Mouse (Mus musculus) neural tube, embryonic 13.5 days (tissue): ENCODE results near the gene Eif4enif1. TPM values are rescaled to one million over a fixed set of nuclear protein-coding genes. Genes with fewer than 3 reads are reported as not detected.
"Not testable (repeated sequence)": the region's sequence is repeated elsewhere in the genome, so short reads cannot be mapped to it uniquely, and the experiment has no call there.

Experiments
- ATAC-seq: fragments of 200-750 bp; cut with Nextera tagmentation; 2 replicates; pipeline ENCODE4 v1.8.0; 2017; ENCODE audit warnings: low read depth, mild to moderate bottlenecking, moderate TSS enrichment, moderate library complexity
- H3K27ac ChIP-seq: fragments of 300-500 bp; sonication (generic); replicated peaks from 2 replicates; pipeline ENCODE4 v1.5.1; 2015; ENCODE audit warnings: moderate library complexity, mild to moderate bottlenecking, inconsistent platforms
- H3K27me3 ChIP-seq: fragments of 300-500 bp; sonication (generic); 2 replicates; pipeline ENCODE4 v1.6.1; 2015; ENCODE audit warnings: mild to moderate bottlenecking, inconsistent platforms
- H3K36me3 ChIP-seq: fragments of 300-500 bp; sonication (generic); 2 replicates; pipeline ENCODE4 v1.6.1; 2015; ENCODE audit warnings: mild to moderate bottlenecking, inconsistent platforms
- H3K4me1 ChIP-seq: fragments of 300-500 bp; sonication (generic); replicated peaks from 2 replicates; pipeline ENCODE4 v1.6.1; 2015; ENCODE audit warnings: inconsistent platforms
- H3K4me2 ChIP-seq: fragments of 300-500 bp; sonication (generic); 2 replicates; pipeline ENCODE4 v1.6.1; 2015; ENCODE audit warnings: inconsistent platforms, mild to moderate bottlenecking, moderate library complexity
- H3K4me3 ChIP-seq: fragments of 300-500 bp; sonication (generic); 2 replicates; pipeline ENCODE4 v1.5.1; 2015; ENCODE audit warnings: mild to moderate bottlenecking, inconsistent platforms
- H3K9ac ChIP-seq: fragments of 300-500 bp; sonication (generic); 2 replicates; pipeline ENCODE4 v1.6.1; 2015; ENCODE audit warnings: moderate library complexity, mild to moderate bottlenecking, inconsistent platforms
- H3K9me3 ChIP-seq: fragments of 300-500 bp; sonication (generic); 2 replicates; pipeline ENCODE4 v1.6.1; 2016; ENCODE audit warnings: inconsistent platforms
- WGBS: fragments of 180-500 bp; shearing (Covaris S2); methylation state at CpG from one replicate; pipeline ENCODE4 v1.1.7; 2015; 5-methylcytosine and 5-hydroxymethylcytosine counted together
- polyA plus RNA-seq: library from polyadenylated mRNA; unstranded; fragments of >200 nt; fragmentation: Nextera tagmentation; extraction: Ambion mirVana; gene quantifications from 2 replicates; pipeline ENCODE4 v1.2.1, GENCODE M21; 2015

The Eif4enif1 gene
- polyA plus RNA-seq, 1 experiment from 2014 or later = 53.0 TPM

DNA sequence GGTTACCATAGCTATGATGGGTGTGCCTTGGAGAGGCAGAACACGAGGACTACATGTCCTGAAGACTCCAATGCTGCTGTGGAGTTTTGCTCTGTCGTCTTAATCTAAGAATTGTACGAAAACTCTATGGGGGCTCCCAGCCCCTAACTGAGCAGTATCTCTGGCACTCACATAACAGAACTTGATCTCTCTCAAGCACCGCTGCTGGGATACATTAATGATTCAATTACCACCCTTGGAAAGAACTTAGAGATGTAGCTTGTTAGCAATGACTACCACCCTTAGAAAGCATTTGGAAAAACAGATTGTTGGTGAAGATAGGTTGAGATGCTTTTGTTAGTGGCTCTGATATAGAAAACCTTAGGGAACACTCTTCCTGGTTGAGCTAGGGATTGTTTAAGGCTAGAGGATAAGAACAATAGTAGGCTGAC lies 34.6 kb upstream of the Eif4enif1 start:
- H3K27me3 ChIP-seq, H3K36me3 ChIP-seq, H3K4me3 ChIP-seq, H3K4me2 ChIP-seq, H3K9ac ChIP-seq, H3K27ac ChIP-seq, ATAC-seq, H3K4me1 ChIP-seq: not testable (repeated sequence)
- H3K9me3 ChIP-seq = peaks cover 29% of the 10 kb centered on the region
- WGBS = 74% methylated on average over 4 of the region's 4 CpGs

DNA sequence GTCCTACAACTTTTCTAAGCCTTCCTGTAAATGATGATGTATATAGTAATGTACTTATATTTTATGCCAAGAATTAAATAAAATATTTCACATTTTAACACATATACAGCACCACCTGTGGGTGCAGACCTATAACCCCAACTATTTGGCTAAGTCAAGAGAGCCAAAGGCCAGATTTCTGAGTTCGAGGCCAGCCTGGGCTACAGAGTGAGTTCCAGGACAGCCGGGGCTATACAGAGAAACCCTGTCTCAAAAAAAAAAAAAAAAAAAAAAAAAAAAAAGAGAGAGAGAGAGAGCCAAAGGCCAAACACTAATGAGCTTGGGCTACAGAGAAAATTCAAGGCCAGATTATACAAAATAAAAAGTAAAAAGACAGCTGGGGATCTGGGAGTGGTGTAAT lies 33.1 kb upstream of the Eif4enif1 start:
- H3K36me3 ChIP-seq, H3K9ac ChIP-seq, H3K27me3 ChIP-seq, ATAC-seq, H3K4me3 ChIP-seq, H3K4me1 ChIP-seq, H3K4me2 ChIP-seq, H3K27ac ChIP-seq: not testable (repeated sequence)
- WGBS = 72% methylated on average over 2 of the region's 2 CpGs
- peaks cover 33% of the 10 kb centered on the region for H3K9me3 ChIP-seq

DNA sequence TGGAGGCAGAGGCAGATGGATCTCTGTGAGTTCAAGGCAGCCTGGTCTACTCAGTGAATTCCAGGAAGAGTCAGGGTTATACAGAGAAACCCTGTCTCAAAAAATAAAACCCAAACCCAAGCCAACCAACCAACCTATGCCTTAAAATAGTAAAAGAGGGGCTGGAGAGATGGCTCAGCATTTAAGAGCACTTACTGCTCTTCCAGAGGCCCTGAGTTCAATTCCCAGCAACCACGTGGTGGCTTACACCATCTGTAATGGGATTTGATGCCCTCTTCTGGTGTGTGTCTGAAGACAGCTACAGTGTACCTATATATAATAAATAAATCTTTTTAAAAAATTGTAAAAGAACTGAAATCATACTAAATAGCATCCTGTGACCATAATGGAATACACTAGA lies 30.3 kb upstream of the Eif4enif1 start:
- not testable (repeated sequence) for H3K36me3 ChIP-seq, H3K9ac ChIP-seq, H3K4me1 ChIP-seq, H3K27me3 ChIP-seq, H3K27ac ChIP-seq, H3K4me3 ChIP-seq, ATAC-seq, H3K4me2 ChIP-seq
- H3K9me3 ChIP-seq = peaks cover 26% of the 10 kb centered on the region
- 67% methylated on average over 1 of the region's 1 CpGs for WGBS

DNA sequence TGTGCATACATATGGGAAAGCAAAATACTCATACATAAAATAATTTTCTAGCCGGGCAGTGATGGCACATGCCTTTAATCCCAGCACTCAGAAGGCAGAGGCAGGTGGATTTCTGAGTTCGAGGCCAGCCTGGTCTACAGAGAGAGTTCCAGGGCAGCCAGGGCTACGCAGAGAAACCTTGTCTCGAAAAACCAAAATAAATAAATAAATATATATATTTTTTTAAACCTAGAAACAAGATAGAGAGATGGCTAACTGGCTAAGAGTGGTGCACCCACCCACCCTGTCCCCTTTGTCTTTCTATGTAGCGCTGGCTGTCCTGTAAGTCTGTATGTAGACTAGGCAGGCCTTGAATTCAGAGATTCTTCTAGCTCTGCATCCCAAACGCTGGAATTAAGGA lies 29.7 kb upstream of the Eif4enif1 start:
- H3K4me2 ChIP-seq, H3K4me3 ChIP-seq, H3K27me3 ChIP-seq, ATAC-seq, H3K9ac ChIP-seq, H3K4me1 ChIP-seq, H3K36me3 ChIP-seq, H3K27ac ChIP-seq: not testable (repeated sequence)
- WGBS = 54% methylated on average over 5 of the region's 6 CpGs
- H3K9me3 ChIP-seq = peaks cover 23% of the 10 kb centered on the region

DNA sequence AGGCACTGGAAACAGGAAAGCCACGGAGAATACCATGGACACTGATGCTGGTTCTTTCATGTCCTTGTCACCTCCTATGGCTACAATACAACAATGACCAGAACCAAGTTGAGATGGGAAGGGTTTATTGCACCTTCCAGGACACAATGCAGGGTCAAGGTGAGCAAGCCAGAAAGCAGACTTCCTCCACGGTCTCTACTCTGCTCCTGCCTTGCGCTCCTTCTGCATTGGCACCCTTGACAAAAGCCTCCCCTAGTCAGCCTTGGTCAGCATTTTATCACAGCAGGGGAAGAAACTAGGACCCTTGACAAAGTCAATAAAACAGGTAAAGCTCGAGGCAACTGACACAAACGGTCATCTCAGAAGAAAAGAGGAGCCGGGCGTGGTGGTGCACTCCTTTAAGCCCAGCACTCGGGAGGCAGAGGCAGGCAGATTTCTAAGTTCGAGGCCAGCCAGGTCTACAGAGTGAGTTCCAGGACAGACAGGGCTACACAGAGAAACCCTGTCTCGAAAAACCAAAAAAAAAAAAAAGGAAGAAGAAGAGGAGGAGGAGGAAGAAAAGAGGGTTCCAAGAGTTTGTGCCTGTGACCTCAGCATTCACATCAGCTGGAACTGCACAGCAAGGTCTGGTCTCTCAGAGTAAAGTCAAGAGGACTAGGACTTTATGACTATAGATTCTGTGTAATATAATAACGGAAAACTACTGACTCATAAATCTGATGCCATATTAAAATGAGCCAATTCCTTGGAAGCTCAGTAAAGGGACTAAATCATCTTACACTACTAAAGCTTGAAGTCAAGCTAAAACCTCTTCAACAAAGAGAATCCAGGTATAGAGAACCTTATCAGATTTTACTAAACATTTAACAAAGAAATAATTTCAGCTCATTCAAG lies 28.5 kb upstream of the Eif4enif1 start:
- not testable (repeated sequence) for H3K9ac ChIP-seq, H3K36me3 ChIP-seq, H3K27me3 ChIP-seq, H3K4me1 ChIP-seq, H3K27ac ChIP-seq, H3K4me3 ChIP-seq, H3K4me2 ChIP-seq
- H3K9me3 ChIP-seq = peaks cover 15% of the 10 kb centered on the region
- WGBS = 86% methylated on average over 11 of the region's 11 CpGs
- peak; percentile 57 for ATAC-seq

DNA sequence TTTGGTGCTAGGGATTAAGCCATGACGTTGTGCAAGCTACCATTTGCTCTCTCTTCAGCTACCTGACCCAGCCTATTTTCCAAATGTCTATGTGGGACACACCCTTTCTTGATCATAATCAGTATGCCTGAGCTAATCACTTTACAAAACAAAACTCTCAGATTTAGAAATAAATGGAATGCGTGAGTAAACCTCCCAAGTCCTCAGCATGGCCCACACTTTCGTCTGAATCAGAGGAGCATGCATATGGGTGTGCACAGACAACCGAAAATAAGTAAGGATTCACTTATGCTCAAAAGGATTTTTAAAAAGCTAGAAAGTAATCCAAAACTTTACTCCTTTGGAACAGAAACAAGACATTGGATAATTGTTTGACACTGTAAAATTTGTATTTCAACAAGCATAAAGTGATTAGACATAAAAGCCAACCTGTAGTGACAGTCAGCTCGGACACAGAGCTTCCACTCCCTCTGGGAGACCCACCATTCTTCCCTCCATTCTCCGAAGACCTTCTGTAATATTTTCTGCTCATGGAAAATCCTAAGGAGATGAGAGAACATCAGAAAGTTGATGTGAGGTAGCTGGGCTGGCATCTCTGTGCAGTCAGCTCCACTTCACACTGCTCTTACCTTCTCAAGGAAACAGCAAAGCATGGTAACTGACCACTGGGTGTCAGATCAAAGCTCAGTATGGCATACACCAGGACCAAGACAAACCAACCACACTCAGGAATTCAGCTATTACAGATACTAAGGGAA lies 23.0 kb upstream of the Eif4enif1 start:
- H3K36me3 ChIP-seq, H3K4me1 ChIP-seq, H3K27ac ChIP-seq, H3K4me3 ChIP-seq, ATAC-seq, H3K4me2 ChIP-seq, H3K27me3 ChIP-seq, H3K9ac ChIP-seq: not testable (repeated sequence)
- peaks cover 11% of the 10 kb centered on the region for H3K9me3 ChIP-seq
- 85% methylated on average over 6 of the region's 6 CpGs for WGBS

DNA sequence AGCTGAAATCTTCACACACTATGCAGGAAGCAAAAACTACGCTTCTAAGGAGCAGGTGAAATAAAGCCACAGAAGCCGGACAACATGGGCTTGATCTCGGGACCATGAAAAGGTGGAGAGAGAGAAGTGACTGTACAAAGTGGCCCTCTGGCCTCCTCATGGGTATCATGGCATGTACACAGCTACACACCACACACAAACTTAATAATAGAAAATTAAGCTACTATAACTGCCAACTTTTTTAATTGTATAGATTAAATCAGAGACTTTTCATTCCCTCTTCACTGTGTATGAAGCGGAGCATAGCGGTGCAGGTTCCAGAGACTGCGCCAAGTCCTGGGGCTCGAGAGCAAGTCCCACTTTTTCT lies 22.5 kb upstream of the Eif4enif1 start:
- not testable (repeated sequence) for H3K9ac ChIP-seq, H3K4me2 ChIP-seq, H3K4me1 ChIP-seq, ATAC-seq, H3K4me3 ChIP-seq, H3K27me3 ChIP-seq, H3K36me3 ChIP-seq, H3K27ac ChIP-seq
- H3K9me3 ChIP-seq = peaks cover 11% of the 10 kb centered on the region
- 85% methylated on average over 7 of the region's 7 CpGs for WGBS

DNA sequence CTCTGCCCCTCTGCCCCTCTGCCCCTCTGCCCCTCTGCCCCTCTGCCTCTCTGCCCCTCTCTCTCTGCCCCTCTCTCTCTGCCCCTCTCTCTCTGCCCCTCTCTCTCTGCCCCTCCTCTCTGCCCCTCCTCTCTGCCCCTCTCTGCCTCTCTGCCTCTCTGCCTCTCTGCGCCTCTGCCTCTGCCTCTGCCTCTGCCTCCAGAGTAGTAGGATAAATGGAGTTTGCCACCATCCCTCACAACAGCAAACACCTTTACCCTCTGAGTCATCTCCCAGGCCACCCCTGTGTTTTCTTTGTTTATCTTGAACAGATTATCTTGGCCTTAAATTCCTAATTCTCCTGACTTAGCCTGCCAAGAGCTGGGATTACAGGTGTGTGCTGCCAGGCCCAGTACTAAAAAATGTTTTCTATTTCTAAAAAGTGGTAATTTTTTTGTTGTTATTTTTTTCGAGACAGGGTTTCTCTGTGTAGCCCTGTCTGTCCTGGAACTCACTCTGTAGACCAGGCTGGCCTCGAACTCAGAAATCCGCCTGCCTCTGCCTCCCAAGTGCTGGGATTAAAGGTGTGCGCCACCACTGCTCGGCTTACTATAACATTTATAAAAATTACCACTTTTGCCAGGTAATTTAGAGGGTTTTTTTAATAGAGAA lies 21.6 kb upstream of the Eif4enif1 start:
- H3K36me3 ChIP-seq, H3K27ac ChIP-seq, H3K4me3 ChIP-seq, H3K27me3 ChIP-seq, H3K9ac ChIP-seq, H3K4me2 ChIP-seq, ATAC-seq, H3K4me1 ChIP-seq: not testable (repeated sequence)
- H3K9me3 ChIP-seq = peaks cover 11% of the 10 kb centered on the region
- WGBS = 77% methylated on average over 6 of the region's 6 CpGs

DNA sequence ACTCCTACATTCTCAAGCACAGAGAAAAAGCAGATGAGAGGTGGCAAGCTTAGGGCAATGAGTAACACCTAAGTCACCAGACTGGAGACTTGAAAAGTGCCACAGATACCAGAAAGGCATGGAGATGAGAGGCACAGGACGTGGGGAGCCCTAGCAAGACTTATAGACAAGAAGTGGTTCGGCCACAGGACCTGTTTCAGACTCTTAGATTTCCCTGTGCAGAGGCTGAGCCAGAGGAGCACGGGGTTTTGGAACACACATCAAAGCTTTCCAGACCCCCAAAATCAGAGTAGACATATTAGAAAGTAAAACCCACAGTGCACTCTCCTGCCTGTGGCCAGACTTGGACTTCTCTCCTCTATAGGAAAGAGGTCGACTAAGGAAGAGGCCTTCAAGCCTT lies 20.9 kb upstream of the Eif4enif1 start:
- not testable (repeated sequence) for H3K27ac ChIP-seq, H3K9ac ChIP-seq, ATAC-seq, H3K27me3 ChIP-seq, H3K4me1 ChIP-seq, H3K36me3 ChIP-seq, H3K4me3 ChIP-seq, H3K4me2 ChIP-seq
- peaks cover 11% of the 10 kb centered on the region for H3K9me3 ChIP-seq
- WGBS = 58% methylated on average over 4 of the region's 4 CpGs

DNA sequence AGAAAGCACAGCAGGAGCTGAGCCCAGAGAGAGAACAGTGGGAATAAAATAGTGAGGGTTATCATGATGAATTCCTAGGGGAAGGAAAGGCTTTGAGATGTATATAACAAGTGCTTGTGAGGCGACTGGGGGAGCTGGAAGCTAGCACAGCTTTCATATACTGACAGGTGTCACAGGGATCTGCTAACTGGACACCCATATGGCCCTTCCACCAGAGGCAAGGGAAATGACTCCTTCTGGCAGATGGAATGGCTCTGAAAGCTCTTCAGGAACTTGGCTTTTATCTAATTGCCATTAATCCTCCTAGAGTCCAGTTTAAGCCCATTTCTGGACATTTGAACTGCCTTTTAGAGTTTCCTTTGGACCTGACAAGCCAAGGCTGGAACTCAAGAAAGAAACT lies 20.2 kb upstream of the Eif4enif1 start:
- not testable (repeated sequence) for H3K4me1 ChIP-seq, H3K36me3 ChIP-seq, H3K9ac ChIP-seq, H3K27me3 ChIP-seq, H3K4me3 ChIP-seq, H3K27ac ChIP-seq, ATAC-seq, H3K4me2 ChIP-seq
- peaks cover 11% of the 10 kb centered on the region for H3K9me3 ChIP-seq
- WGBS = 48% methylated on average over 1 of the region's 1 CpGs

DNA sequence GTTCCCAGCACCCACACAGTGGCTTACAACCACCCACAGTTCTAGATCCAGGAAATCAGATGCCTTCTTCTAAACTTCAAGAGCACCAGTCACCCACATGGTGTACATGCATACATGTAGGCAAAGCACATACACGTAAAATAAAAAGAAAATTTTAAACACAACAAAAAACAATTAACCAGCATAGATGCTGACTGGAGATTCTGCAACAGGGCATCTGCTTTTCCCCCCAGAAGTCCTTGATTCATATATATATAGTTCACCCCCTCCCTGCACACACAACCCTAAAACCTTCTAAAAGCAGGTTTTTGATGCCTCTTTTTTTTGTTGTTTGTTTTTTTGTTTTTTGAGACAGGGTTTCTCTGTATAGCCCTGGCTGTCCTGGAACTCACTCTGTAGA lies 19.5 kb upstream of the Eif4enif1 start:
- WGBS = 83% methylated on average over 1 of the region's 1 CpGs
- H3K9ac ChIP-seq, H3K36me3 ChIP-seq, H3K4me2 ChIP-seq, H3K27ac ChIP-seq, ATAC-seq, H3K4me3 ChIP-seq, H3K4me1 ChIP-seq, H3K27me3 ChIP-seq: not testable (repeated sequence)
- H3K9me3 ChIP-seq = peaks cover 11% of the 10 kb centered on the region

DNA sequence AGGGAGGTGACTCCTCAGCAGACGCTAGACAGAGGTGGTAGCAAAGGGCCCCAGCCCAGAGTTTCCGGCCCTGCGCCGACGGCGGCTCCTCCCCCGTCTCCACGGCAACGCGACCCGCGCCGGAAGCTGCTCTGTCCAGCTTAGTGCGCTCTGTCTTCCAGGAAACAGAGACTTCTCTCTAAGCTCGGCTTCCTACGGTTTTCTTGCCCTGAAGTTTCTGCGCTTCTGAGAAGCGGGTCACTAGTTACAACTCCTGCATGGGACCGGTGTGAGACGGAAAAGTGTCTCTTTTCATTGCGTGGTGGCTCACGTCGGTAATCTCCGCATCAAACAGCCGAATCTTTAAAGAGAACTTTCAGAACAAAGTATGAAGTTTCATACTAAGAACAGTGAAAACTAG lies 8.8 kb upstream of the Eif4enif1 start, which contains the start of gene Sfi1:
Gene Sfi1 (minus strand): TSS at position 101 of the 400 bp plus-strand sequence.
- no peak within 1 kb of the TSS for H3K27ac ChIP-seq
- WGBS = 86% methylated on average over 25 of the region's 25 CpGs
- no peak within 1 kb of the TSS for H3K4me3 ChIP-seq
- H3K4me2 ChIP-seq = no peak within 1 kb of the TSS
- H3K4me1 ChIP-seq = no peaks in the 10 kb centered on the region
- H3K27me3 ChIP-seq = no peaks in the 10 kb centered on the region
- no peaks in the 10 kb centered on the region for H3K36me3 ChIP-seq
- no peak within 1 kb of the TSS for H3K9ac ChIP-seq
- no peaks in the 10 kb centered on the region for H3K9me3 ChIP-seq
- no peak for ATAC-seq
